Comparison of ENCODE assay signal across 31 mouse cellular contexts in the genomic region with DNA sequence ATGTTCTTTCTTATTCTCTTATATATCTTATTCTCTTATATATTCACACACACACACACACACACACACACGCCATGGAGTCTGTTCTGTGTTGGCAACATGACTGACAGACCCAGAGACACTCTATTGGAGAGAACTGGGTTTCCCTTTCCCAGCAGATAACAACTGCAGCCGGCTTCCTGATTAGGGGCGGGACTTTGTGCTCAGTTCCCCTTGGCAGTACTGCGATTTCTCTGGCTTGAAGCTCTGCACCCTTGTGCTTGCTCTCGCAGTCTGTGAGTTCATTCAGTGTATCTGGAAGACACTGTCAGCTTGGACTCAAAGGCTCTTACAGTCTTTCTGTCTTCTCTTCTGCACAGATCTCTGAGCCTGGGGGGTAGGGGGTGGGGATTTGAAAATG. TPM values are rescaled to one million over a fixed set of nuclear protein-coding genes. Genes with fewer than 3 reads are reported as not detected.
DNase-seq lines count a peak whose midpoint lies in the region; ATAC-seq lines count a peak whose summit lies in the region.
"Had no signal": no experiment of that assay in that cellular context is flagged by ENCODE, and none has a peak within 500 bp of the region (broad histone marks: within the 10 kb centered on the region; RNA-seq: fewer than 3 reads in every experiment).

No protein-coding gene starts in this region.

- H3K4me3 ChIP-seq in heart, embryonic 11.5 days (ENCODE audit: low read depth, low read length), result no peak overlapping the region
- no peak overlapping the region for H3K4me3 ChIP-seq in liver, embryonic 13.5 days (replicated peaks)
- no peak overlapping the region for H3K4me3 ChIP-seq in heart, embryonic 15.5 days
- H3K4me3 ChIP-seq: embryonic facial prominence, embryonic 13.5 days; forebrain, embryonic 10.5 days; forebrain, embryonic 15.5 days; hindbrain, embryonic 13.5 days; limb, embryonic 10.5 days; limb, embryonic 15.5 days; megakaryocyte, embryonic 14.5 days; midbrain, embryonic 15.5 days had no signal

- no peaks in the 10 kb centered on the region for H3K27me3 ChIP-seq in heart, embryonic 11.5 days (ENCODE audit: control insufficient read depth, insufficient read depth, low read length)
- H3K27me3 ChIP-seq in liver, embryonic 13.5 days, result peaks cover 7% of the 10 kb centered on the region
- no peaks in the 10 kb centered on the region for H3K27me3 ChIP-seq in heart, embryonic 15.5 days
- H3K27me3 ChIP-seq: embryonic facial prominence, embryonic 13.5 days; forebrain, embryonic 15.5 days; hindbrain, embryonic 13.5 days; limb, embryonic 15.5 days; midbrain, embryonic 15.5 days had no signal

- no peak for DNase-seq in heart, adult 9 months (ENCODE audit: low spot score in 2 of 2)
- DNase-seq in liver, embryonic 13.5 days, result no peak
- no peak for DNase-seq in liver
- DNase-seq in kidney, adult 11 months, result no peak
- no peak for DNase-seq in spleen, postnatal 36 days (ENCODE audit: low spot score in 2 of 2)
- DNase-seq: adrenal gland, postnatal 14 days; cerebellum, adult 11 months; cerebellum, adult 9-10 months; cerebellum, postnatal 36 days; gastrocnemius, postnatal 25 days; kidney, adult 2 months; layer of hippocampus, adult 9-11 months; lung, postnatal 36 days; right cerebral cortex, adult 18-20 months; spleen, adult 18-20 months; thymus, adult 2 months; thymus, postnatal 36 days had no signal

- H3K27ac ChIP-seq in heart, embryonic 11.5 days (ENCODE audit: low read depth, low read length), result peak overlapping the region; percentile 30; the same call in 1 of the 2 replicates
- H3K27ac ChIP-seq in liver, embryonic 13.5 days, result no peak overlapping the region
- H3K27ac ChIP-seq in heart, embryonic 15.5 days, result peak overlapping the region; percentile 38
- H3K27ac ChIP-seq: embryonic facial prominence, embryonic 13.5 days; forebrain, embryonic 10.5 days; forebrain, embryonic 15.5 days; hindbrain, embryonic 13.5 days; kidney, postnatal 0 days; limb, embryonic 10.5 days; limb, embryonic 15.5 days; midbrain, embryonic 15.5 days; stomach, postnatal 0 days had no signal

- 28% methylated on average over 5 of the region's 5 CpGs for WGBS in heart, embryonic 11.5 days (ENCODE audit: insufficient replicate concordance)
- 10% methylated on average over 5 of the region's 5 CpGs for WGBS in liver, embryonic 13.5 days (ENCODE audit: insufficient replicate concordance)
- WGBS in heart, embryonic 15.5 days, result 31% methylated on average over 5 of the region's 5 CpGs

- no peak overlapping the region for H3K4me2 ChIP-seq in heart, embryonic 11.5 days
- no peak overlapping the region for H3K4me2 ChIP-seq in liver, embryonic 13.5 days
- H3K4me2 ChIP-seq in heart, embryonic 15.5 days, result no peak overlapping the region
- H3K4me2 ChIP-seq: embryonic facial prominence, embryonic 13.5 days; forebrain, embryonic 15.5 days; hindbrain, embryonic 13.5 days; limb, embryonic 15.5 days; midbrain, embryonic 15.5 days had no signal

- H3K9ac ChIP-seq in heart, embryonic 11.5 days (ENCODE audit: low read depth, low read length), result no peak overlapping the region
- H3K9ac ChIP-seq in liver, embryonic 13.5 days, result no peak overlapping the region
- H3K9ac ChIP-seq in heart, embryonic 15.5 days, result no peak overlapping the region
- H3K9ac ChIP-seq: embryonic facial prominence, embryonic 13.5 days; forebrain, embryonic 15.5 days; hindbrain, embryonic 13.5 days; limb, embryonic 15.5 days; midbrain, embryonic 15.5 days had no signal

- no peaks in the 10 kb centered on the region for H3K9me3 ChIP-seq in heart, embryonic 11.5 days (replicated peaks; ENCODE audit: control insufficient read depth, low read length)
- H3K9me3 ChIP-seq in liver, embryonic 13.5 days (replicated peaks), result no peaks in the 10 kb centered on the region
- no peaks in the 10 kb centered on the region for H3K9me3 ChIP-seq in heart, embryonic 15.5 days (replicated peaks)
- H3K9me3 ChIP-seq: embryonic facial prominence, embryonic 13.5 days; forebrain, embryonic 10.5 days; forebrain, embryonic 15.5 days; hindbrain, embryonic 13.5 days; limb, embryonic 10.5 days; limb, embryonic 15.5 days; megakaryocyte, embryonic 14.5 days; midbrain, embryonic 15.5 days had no signal

- H3K4me1 ChIP-seq in heart, embryonic 11.5 days (ENCODE audit: control insufficient read depth, insufficient read depth, low read length), result peaks cover 65% of the 10 kb centered on the region
- peaks cover 8% of the 10 kb centered on the region; the same call in 1 of the 2 replicates for H3K4me1 ChIP-seq in liver, embryonic 13.5 days (replicated peaks)
- H3K4me1 ChIP-seq in heart, embryonic 15.5 days (replicated peaks), result peaks cover 87% of the 10 kb centered on the region
- H3K4me1 ChIP-seq: megakaryocyte, embryonic 14.5 days had no signal

- ATAC-seq in heart, embryonic 11.5 days (replicated peaks; ENCODE audit: insufficient number of reproducible peaks, low FRiP score, low TSS enrichment), result no peak
- ATAC-seq in liver, embryonic 13.5 days (ENCODE audit: low read depth), result 0 out of 2 replicates have a peak, but pooled peaks have one; percentile 36
- ATAC-seq in heart, embryonic 15.5 days (replicated peaks; ENCODE audit: insufficient number of reproducible peaks, insufficient read depth, low FRiP score, low read depth), result peak; percentile 45; the same call in 1 of the 2 replicates
- ATAC-seq in megakaryocyte progenitor cell, adult 5-6 weeks (replicated peaks; ENCODE audit: poor library complexity), result peak; percentile 49
- ATAC-seq: forebrain, embryonic 15.5 days; midbrain, embryonic 15.5 days had no signal

- H3K36me3 ChIP-seq in heart, embryonic 11.5 days (ENCODE audit: control insufficient read depth, insufficient read depth, low read length), result no peaks in the 10 kb centered on the region
- no peaks in the 10 kb centered on the region for H3K36me3 ChIP-seq in liver, embryonic 13.5 days
- H3K36me3 ChIP-seq in heart, embryonic 15.5 days, result no peaks in the 10 kb centered on the region
- H3K36me3 ChIP-seq: embryonic facial prominence, embryonic 13.5 days; forebrain, embryonic 10.5 days; forebrain, embryonic 15.5 days; hindbrain, embryonic 13.5 days; limb, embryonic 15.5 days; midbrain, embryonic 15.5 days had no signal

RNA-seq across cellular contexts. Expression of gene Stk39, which starts 34.1 kb away (rescaled TPM):
- polyA plus RNA-seq in heart, embryonic 11.5 days (2014; fragmentation: Nextera tagmentation; extraction: Ambion mirVana), result 58.3 and 66.5 TPM in 2 replicates
- polyA plus RNA-seq in liver, embryonic 13.5 days (2015; fragmentation: Nextera tagmentation; extraction: Ambion mirVana), result 1.9 and 2.2 TPM in 2 replicates
- 54.8 and 66.2 TPM in 2 replicates for polyA plus RNA-seq in heart, embryonic 15.5 days (2015; fragmentation: Nextera tagmentation; extraction: Ambion mirVana)
- 0.83 and 1.3 TPM in 2 replicates for total RNA-seq in megakaryocyte progenitor cell, adult 5-6 weeks (2015)
- total RNA-seq in megakaryocyte progenitor cell, adult 5-6 weeks (2017), result 1.2 and 3.2 TPM in 2 replicates
- total RNA-seq: MEL had no signal

Comparison
In these comparisons a context has a peak if more than half of its experiments do, and no peak if none do; other contexts are left out.
1. RNA of gene Stk39, which starts 34.1 kb away (polyA plus RNA-seq): 54.8 to 66.2 TPM in heart, embryonic 15.5 days and 58.3 to 66.5 TPM in heart, embryonic 11.5 days; 1.9 to 2.2 TPM in liver, embryonic 13.5 days; every median in the first group is over 10 times any median in the second.